Mouse (Mus musculus) central nervous system, embryonic 11.5 days (tissue): Measurements from ENCODE around the gene Crispld2. TPM values are rescaled to one million over a fixed set of nuclear protein-coding genes. Genes with fewer than 3 reads are reported as not detected.

Source experiments
- polyA plus RNA-seq: library from polyadenylated mRNA; depleted of rRNA; stranded (reverse); fragments of >200 nt; gene quantifications from 2 replicates; pipeline ENCODE4 v1.2.3, GENCODE M21; 2012; rRNA removed

The Crispld2 gene
- 3.9 and 7.7 TPM in 2 replicates for polyA plus RNA-seq

GRCm38 (mm10) chr8:119992249-119992648 is at the start of gene Crispld2:
Gene Crispld2, plus strand, starts transcription at chr8:119992438.

GRCm38 (mm10) chr8:120101068-120101972 is 109.1 kb downstream of the Crispld2 start, which contains the start of gene Zdhhc7:
Gene Zdhhc7, minus strand, starts transcription at chr8:120101482.

Other genes with a start within 250 kb of the Crispld2 start
- 11.0 and 11.4 TPM in 2 replicates for gene Tldc1, start 214.0 kb upstream of the Crispld2 start, polyA plus RNA-seq
- 140 and 173 TPM in 2 replicates for gene Cotl1, start 151.9 kb upstream of the Crispld2 start, polyA plus RNA-seq
- 9.6 and 10.1 TPM in 2 replicates for gene Klhl36, start 130.2 kb upstream of the Crispld2 start, polyA plus RNA-seq
- 97.5 and 142 TPM in 2 replicates for gene Usp10, start 82.1 kb upstream of the Crispld2 start, polyA plus RNA-seq
- gene Gm20388, start 81.6 kb upstream of the Crispld2 start, polyA plus RNA-seq, result 27.2 and 33.9 TPM in 2 replicates
- 32.8 and 35.5 TPM in 2 replicates for gene Zdhhc7, start 109.0 kb downstream of the Crispld2 start, polyA plus RNA-seq
- 7.5 and 9.8 TPM in 2 replicates for gene 6430548M08Rik, start 121.7 kb downstream of the Crispld2 start, polyA plus RNA-seq
- gene Fam92b, start 185.0 kb downstream of the Crispld2 start, polyA plus RNA-seq, result 1.6 and 2.5 TPM in 2 replicates
- gene Gse1, start 236.0 kb downstream of the Crispld2 start, polyA plus RNA-seq, result 49.7 and 78.8 TPM in 2 replicates